Mouse (Mus musculus) urinary bladder, postnatal 36 days (tissue): ENCODE results near the gene Tmem86a.
A peak's percentile ranks its signal among the peaks of the same experiment; 100 is the strongest.
"Not testable (repeated sequence)": the region's sequence is repeated elsewhere in the genome, so short reads cannot be mapped to it uniquely, and the experiment has no call there.

ENCODE experiments used
- DNase-seq, 2 experiments: peaks; one replicate each; pipeline ENCODE4 v3.0.0; 2022; ENCODE audit warnings: low spot score in 2 of 2, mixed read lengths in 1 of 2

Tmem86a gene

GRCm38 (mm10) chr7:47050366-47050765 is at the start of gene Tmem86a:
Gene Tmem86a, plus strand, starts transcription at chr7:47050601.
- DNase-seq, result peak; percentile 89 to 94

- DNase-seq, result no peak
These were observed 49.8 kb upstream of the Tmem86a start for GRCm38 (mm10) chr7:47000644-47000983.

- no peak for DNase-seq
These were observed 49.1 kb upstream of the Tmem86a start for GRCm38 (mm10) chr7:47001125-47001899.

GRCm38 (mm10) chr7:47001900-47002275 is 48.5 kb upstream of the Tmem86a start:
- DNase-seq, result no peak

GRCm38 (mm10) chr7:47003411-47004115 is 46.8 kb upstream of the Tmem86a start:
- DNase-seq, result no peak

- DNase-seq, result peak in 1 of 2 experiments; percentile 18
These were observed 43.2 kb upstream of the Tmem86a start for GRCm38 (mm10) chr7:47007109-47007780.

- no peak for DNase-seq
These were observed 42.6 kb upstream of the Tmem86a start for GRCm38 (mm10) chr7:47007818-47008167.

GRCm38 (mm10) chr7:47008168-47008993 is 42.0 kb upstream of the Tmem86a start, which contains the start of gene Spty2d1:
Gene Spty2d1, minus strand, starts transcription at chr7:47008411.
- peak; percentile 99 to 100 for DNase-seq

- no peak for DNase-seq
These were observed 37.2 kb upstream of the Tmem86a start for GRCm38 (mm10) chr7:47013131-47013767.

- peak in 1 of 2 experiments; percentile 26 for DNase-seq
These were observed 35.6 kb upstream of the Tmem86a start for GRCm38 (mm10) chr7:47014564-47015389.

- DNase-seq, result peak; percentile 62 to 90
These were observed 34.9 kb upstream of the Tmem86a start for GRCm38 (mm10) chr7:47015390-47016065.

- DNase-seq, result no peak
These were observed 33.8 kb upstream of the Tmem86a start for GRCm38 (mm10) chr7:47016602-47017001.

GRCm38 (mm10) chr7:47017146-47017545 is 33.3 kb upstream of the Tmem86a start:
- DNase-seq, result no peak

- DNase-seq, result no peak
These were observed 30.8 kb upstream of the Tmem86a start for GRCm38 (mm10) chr7:47019641-47020040.

GRCm38 (mm10) chr7:47020956-47021355 is 29.4 kb upstream of the Tmem86a start:
- no peak for DNase-seq

- no peak for DNase-seq
These were observed 27.9 kb upstream of the Tmem86a start for GRCm38 (mm10) chr7:47022482-47022881.

- DNase-seq, result peak; percentile 77 to 83
These were observed 26.9 kb upstream of the Tmem86a start for GRCm38 (mm10) chr7:47023530-47023929.

- DNase-seq, result no peak
These were observed 25.9 kb upstream of the Tmem86a start for GRCm38 (mm10) chr7:47024454-47024853.

GRCm38 (mm10) chr7:47025429-47025828 is 25.0 kb upstream of the Tmem86a start:
- no peak for DNase-seq

GRCm38 (mm10) chr7:47026899-47027298 is 23.5 kb upstream of the Tmem86a start:
- DNase-seq, result not testable (repeated sequence)
